Mouse (Mus musculus): Measurements from ENCODE around the gene Col20a1. TPM values are rescaled to one million over a fixed set of nuclear protein-coding genes. Genes with fewer than 3 reads are reported as not detected.

The Col20a1 gene
- polyA plus RNA-seq, 1 experiment from 2014 or later: 0.15 TPM

- Histone ChIP-seq H3K4me1 (no peaks in the 10 kb centered on the region), H3K9ac (no peak within 1 kb of the TSS), H3K36me3 (no peaks in the 10 kb centered on the region), H3K9me3 (replicated peaks) (no peaks in the 10 kb centered on the region), H3K4me2 (no peak within 1 kb of the TSS), H3K4me3 (no peak within 1 kb of the TSS), H3K27me3 (replicated peaks) (peaks cover 52% of the 10 kb centered on the region), H3K27ac (no peak within 1 kb of the TSS)
- 43% methylated on average over 3 of the region's 3 CpGs for WGBS (ENCODE audit: insufficient replicate concordance)
- no peak for ATAC-seq
These were observed 57.1 kb downstream of the Col20a1 start, which contains the start of gene Chrna4 for GRCm38 (mm10) chr2:181043437-181043836. Gene Chrna4 (minus strand): TSS chr2:181043546.

DNA sequence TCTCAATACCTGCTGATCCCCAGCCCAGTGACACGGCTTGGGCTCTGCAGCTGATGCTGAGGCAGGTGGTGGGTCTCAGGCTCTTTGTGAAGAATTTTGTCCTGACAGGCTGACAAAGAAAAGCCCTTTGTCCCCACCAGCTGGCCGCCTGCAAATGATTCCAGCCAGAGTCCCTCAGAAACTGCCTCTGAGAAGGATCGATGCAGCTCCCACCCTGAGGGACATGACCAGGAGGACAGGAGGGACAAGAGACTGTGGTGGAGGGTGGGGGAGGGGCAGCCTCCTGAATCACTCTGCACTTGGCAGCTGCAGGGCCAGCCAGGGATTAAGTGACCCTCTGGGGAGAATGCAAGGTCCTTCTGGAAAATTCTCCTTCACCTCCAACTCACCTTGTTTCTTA is 57.7 kb downstream of the Col20a1 start:
- peaks cover 46% of the 10 kb centered on the region for H3K27me3 ChIP-seq (replicated peaks)
- H3K9me3 ChIP-seq (replicated peaks): no peaks in the 10 kb centered on the region
- ATAC-seq: no peak
- H3K9ac ChIP-seq: no peak overlapping the region
- H3K36me3 ChIP-seq: no peaks in the 10 kb centered on the region
- H3K27ac ChIP-seq: no peak overlapping the region
- no peaks in the 10 kb centered on the region for H3K4me1 ChIP-seq
- 30% methylated on average over 3 of the region's 3 CpGs for WGBS (ENCODE audit: insufficient replicate concordance)
- H3K4me2 ChIP-seq: no peak overlapping the region
- H3K4me3 ChIP-seq: no peak overlapping the region

DNA sequence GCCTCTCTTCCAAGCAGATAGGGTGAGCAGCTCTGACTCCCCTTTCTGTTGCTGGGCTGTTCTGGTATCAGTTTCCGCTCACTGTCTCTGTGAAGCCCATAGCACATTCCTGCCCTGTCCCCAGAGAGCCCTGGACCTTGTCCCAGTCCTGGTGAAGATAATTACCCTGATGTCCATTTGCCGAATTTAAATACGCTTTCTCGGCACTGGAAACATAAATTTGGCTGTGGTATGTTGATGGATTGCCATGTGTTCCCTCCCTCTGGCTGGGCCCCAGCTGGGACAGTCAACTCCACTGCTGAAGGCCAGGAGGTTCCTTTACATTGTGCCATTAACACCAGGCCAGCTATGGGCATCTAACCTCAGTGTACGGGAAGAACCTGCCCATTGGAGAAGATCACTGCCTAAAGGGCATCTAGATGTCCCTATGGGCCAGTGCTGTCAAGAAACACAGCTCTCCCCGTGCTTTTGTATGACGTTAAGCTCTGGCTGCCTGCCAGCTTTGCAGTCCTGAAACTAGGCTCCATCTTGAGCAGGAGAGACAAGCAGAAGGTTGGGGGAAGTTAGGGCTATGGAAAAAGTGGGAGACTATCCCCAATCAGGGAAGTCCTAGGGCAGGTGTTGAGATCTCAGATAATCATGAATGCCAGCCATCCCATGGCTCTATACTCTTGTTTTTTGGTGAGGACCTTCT is 62.1 kb downstream of the Col20a1 start:
- H3K4me2 ChIP-seq: no peak overlapping the region
- no peak for ATAC-seq
- peaks cover 6% of the 10 kb centered on the region; the same call in 1 of the 2 replicates for H3K27me3 ChIP-seq (replicated peaks)
- no peaks in the 10 kb centered on the region for H3K36me3 ChIP-seq
- H3K27ac ChIP-seq: no peak overlapping the region
- no peaks in the 10 kb centered on the region for H3K4me1 ChIP-seq
- H3K4me3 ChIP-seq: no peak overlapping the region
- no peak overlapping the region for H3K9ac ChIP-seq
- WGBS (ENCODE audit: insufficient replicate concordance): 59% methylated on average over 7 of the region's 7 CpGs
- no peaks in the 10 kb centered on the region for H3K9me3 ChIP-seq (replicated peaks)

- 56% methylated on average over 9 of the region's 9 CpGs for whole genome bisulfite sequencing (ENCODE audit: insufficient replicate concordance)
- H3K27me3 ChIP-seq (replicated peaks): peaks cover 6% of the 10 kb centered on the region; the same call in 1 of the 2 replicates
- no peak for ATAC-seq
These were observed 62.7 kb downstream of the Col20a1 start for GRCm38 (mm10) chr2:181048986-181049385.

GRCm38 (mm10) chr2:181052171-181052570 is 65.8 kb downstream of the Col20a1 start:
- WGBS (ENCODE audit: insufficient replicate concordance): 59% methylated on average over 1 of the region's 1 CpGs
- no peak overlapping the region for H3K4me3 ChIP-seq
- no peak for ATAC-seq

More at GRCm38 (mm10) chr2:181048986-181049385, 62.7 kb downstream of the Col20a1 start:
- H3K27ac ChIP-seq: no peak overlapping the region
- no peaks in the 10 kb centered on the region for H3K4me1 ChIP-seq
- H3K9ac ChIP-seq: no peak overlapping the region
- no peak overlapping the region for H3K4me3 ChIP-seq
- H3K9me3 ChIP-seq (replicated peaks): no peaks in the 10 kb centered on the region
- no peaks in the 10 kb centered on the region for H3K36me3 ChIP-seq
- H3K4me2 ChIP-seq: no peak overlapping the region

GRCm38 (mm10) chr2:181057341-181057740 is 71.0 kb downstream of the Col20a1 start:
- Histone ChIP-seq H3K4me3 (no peak overlapping the region), H3K27me3 (replicated peaks) (peaks cover 21% of the 10 kb centered on the region), H3K4me2 (no peak overlapping the region), H3K9me3 (replicated peaks) (no peaks in the 10 kb centered on the region), H3K36me3 (no peaks in the 10 kb centered on the region), H3K9ac (no peak overlapping the region), H3K27ac (no peak overlapping the region), H3K4me1 (no peaks in the 10 kb centered on the region)
- no peak for ATAC-seq
- 42% methylated on average over 8 of the region's 8 CpGs for WGBS (ENCODE audit: insufficient replicate concordance)

More at GRCm38 (mm10) chr2:181052171-181052570, 65.8 kb downstream of the Col20a1 start:
- Histone ChIP-seq H3K36me3 (no peaks in the 10 kb centered on the region), H3K4me1 (no peaks in the 10 kb centered on the region), H3K9ac (no peak overlapping the region), H3K4me2 (no peak overlapping the region), H3K9me3 (replicated peaks) (no peaks in the 10 kb centered on the region), H3K27me3 (replicated peaks) (peaks cover 6% of the 10 kb centered on the region), H3K27ac (no peak overlapping the region)

- Histone ChIP-seq H3K36me3 (no peaks in the 10 kb centered on the region), H3K4me1 (no peaks in the 10 kb centered on the region), H3K4me2 (no peak overlapping the region), H3K9me3 (replicated peaks) (no peaks in the 10 kb centered on the region), H3K9ac (no peak overlapping the region), H3K27ac (no peak overlapping the region), H3K4me3 (no peak overlapping the region), H3K27me3 (replicated peaks) (peaks cover 25% of the 10 kb centered on the region)
- ATAC-seq: no peak
- 43% methylated on average over 3 of the region's 3 CpGs for WGBS (ENCODE audit: insufficient replicate concordance)
These were observed 71.9 kb downstream of the Col20a1 start for GRCm38 (mm10) chr2:181058193-181058592.

- no peak for ATAC-seq
- H3K27ac ChIP-seq: no peak overlapping the region
- whole genome bisulfite sequencing (ENCODE audit: insufficient replicate concordance): 9% methylated on average over 5 of the region's 5 CpGs
These were observed 73.8 kb downstream of the Col20a1 start for GRCm38 (mm10) chr2:181060127-181060526.

DNA sequence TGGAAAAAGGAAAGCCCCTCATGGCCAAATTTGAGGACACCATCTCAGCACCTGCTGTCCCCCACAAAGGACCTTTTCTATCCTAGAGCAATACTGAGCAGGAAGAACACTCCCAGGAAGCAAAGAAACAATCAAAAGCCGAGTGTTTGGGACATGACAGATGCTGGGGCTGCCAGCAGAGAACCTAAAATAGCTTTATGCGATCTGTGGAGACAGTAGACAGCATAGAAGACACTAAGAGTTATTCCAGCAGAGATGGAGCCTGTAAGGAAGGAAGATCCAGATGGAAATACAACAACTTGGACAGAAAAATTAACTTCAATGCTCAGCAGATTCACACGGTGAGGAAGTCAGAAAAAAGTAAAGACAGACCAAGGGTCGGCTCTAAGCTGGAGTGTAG is 79.5 kb downstream of the Col20a1 start:
- Histone ChIP-seq H3K4me1 (no peaks in the 10 kb centered on the region), H3K9ac (no peak overlapping the region), H3K36me3 (no peaks in the 10 kb centered on the region), H3K9me3 (replicated peaks) (no peaks in the 10 kb centered on the region), H3K4me3 (no peak overlapping the region), H3K4me2 (no peak overlapping the region), H3K27me3 (replicated peaks) (peaks cover 38% of the 10 kb centered on the region), H3K27ac (no peak overlapping the region)
- 48% methylated on average over 4 of the region's 4 CpGs for WGBS (ENCODE audit: insufficient replicate concordance)
- ATAC-seq: no peak

More at GRCm38 (mm10) chr2:181060127-181060526, 73.8 kb downstream of the Col20a1 start:
- H3K4me3 ChIP-seq: no peak overlapping the region
- H3K4me2 ChIP-seq: no peak overlapping the region
- H3K27me3 ChIP-seq (replicated peaks): peaks cover 24% of the 10 kb centered on the region; the same call in 1 of the 2 replicates
- no peaks in the 10 kb centered on the region for H3K9me3 ChIP-seq (replicated peaks)
- no peaks in the 10 kb centered on the region for H3K4me1 ChIP-seq
- H3K36me3 ChIP-seq: no peaks in the 10 kb centered on the region
- H3K9ac ChIP-seq: no peak overlapping the region

Other genes starting within 250 kb of the Col20a1 start
- gene Bhlhe23, start 209.6 kb upstream of the Col20a1 start, polyA plus RNA-seq (2016; fragmentation: Nextera tagmentation; extraction: Ambion mirVana): not detected in 2 replicates
- gene Ythdf1, start 65.6 kb upstream of the Col20a1 start, polyA plus RNA-seq (2016; fragmentation: Nextera tagmentation; extraction: Ambion mirVana): 42.3 and 42.6 TPM in 2 replicates
- not detected in 2 replicates for gene Birc7, start 57.5 kb upstream of the Col20a1 start, polyA plus RNA-seq (2016; fragmentation: Nextera tagmentation; extraction: Ambion mirVana)
- 2.4 and 3.4 TPM in 2 replicates for gene Nkain4, start 31.8 kb upstream of the Col20a1 start, polyA plus RNA-seq (2016; fragmentation: Nextera tagmentation; extraction: Ambion mirVana)
- gene Arfgap1, start 19.3 kb upstream of the Col20a1 start, polyA plus RNA-seq (2016; fragmentation: Nextera tagmentation; extraction: Ambion mirVana): 47.4 and 47.6 TPM in 2 replicates
- 0.29 and 0.54 TPM in 2 replicates for gene Chrna4, start 57.0 kb downstream of the Col20a1 start, polyA plus RNA-seq (2016; fragmentation: Nextera tagmentation; extraction: Ambion mirVana)
- 0.08 and 0.26 TPM in 2 replicates for gene Kcnq2, start 148.8 kb downstream of the Col20a1 start, polyA plus RNA-seq (2016; fragmentation: Nextera tagmentation; extraction: Ambion mirVana)
- not detected in 2 replicates for gene Eef1a2, start 170.5 kb downstream of the Col20a1 start, polyA plus RNA-seq (2016; fragmentation: Nextera tagmentation; extraction: Ambion mirVana)
- gene Ppdpf, start 200.7 kb downstream of the Col20a1 start, polyA plus RNA-seq (2016; fragmentation: Nextera tagmentation; extraction: Ambion mirVana): 114 and 115 TPM in 2 replicates
- gene Ptk6, start 216.3 kb downstream of the Col20a1 start, polyA plus RNA-seq (2016; fragmentation: Nextera tagmentation; extraction: Ambion mirVana): 0.04 TPM in 1 of 2 replicates, not detected in the other
- 0.07 and 0.29 TPM in 2 replicates for gene Srms, start 226.7 kb downstream of the Col20a1 start, polyA plus RNA-seq (2016; fragmentation: Nextera tagmentation; extraction: Ambion mirVana)
- gene Fndc11, start 233.5 kb downstream of the Col20a1 start, polyA plus RNA-seq (2016; fragmentation: Nextera tagmentation; extraction: Ambion mirVana): 0.11 and 0.26 TPM in 2 replicates